Mouse (Mus musculus): ENCODE results near the gene C87436.

DNA sequence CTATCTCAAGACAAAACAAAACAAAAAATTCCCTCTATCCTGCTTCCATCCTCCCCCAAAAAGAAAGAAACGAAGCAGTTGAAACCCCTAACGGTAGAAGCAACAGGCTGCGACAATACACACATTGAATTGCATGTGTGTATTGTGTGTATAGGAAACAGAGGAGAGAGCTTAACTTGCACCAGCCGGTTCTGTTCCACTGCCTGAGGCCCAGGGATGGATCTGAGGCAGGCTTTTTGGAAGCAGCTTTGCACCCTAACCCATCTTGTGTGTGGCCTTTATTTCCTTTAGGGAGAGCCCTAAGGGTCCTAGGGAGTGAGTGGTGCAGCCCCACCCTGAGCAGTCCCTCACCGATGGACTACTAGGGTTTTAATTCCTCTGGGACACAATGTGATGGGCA, 58.4 kb downstream of the C87436 start:
- TF ChIP-seq NANOG (IDR thresholded peaks at IDR 0.05; ENCODE audit: borderline replicate concordance, low read length) = no peak
- TF ChIP-seq CTCF (conservative IDR thresholded peaks at IDR 0.05; ENCODE audit: low read length) = no peak
- no peak for TF ChIP-seq POU5F1 (IDR thresholded peaks at IDR 0.05; ENCODE audit: borderline replicate concordance, low read length)
